Mouse (Mus musculus) thymus, postnatal 25 days (tissue): ENCODE measurements around the gene Lipt1.

Source experiments
- DNase-seq: peaks from one replicate; pipeline ENCODE4 v3.0.0; 2022

Lipt1 gene

GRCm38 (mm10) chr1:37900288-37900687 is 28.8 kb downstream of the Lipt1 start:
- no peak for DNase-seq

- no peak for DNase-seq
Measured at GRCm38 (mm10) chr1:37903178-37903577, 31.6 kb downstream of the Lipt1 start.

GRCm38 (mm10) chr1:37912751-37913150 is 41.2 kb downstream of the Lipt1 start:
- no peak for DNase-seq

GRCm38 (mm10) chr1:37916393-37916792 is 44.9 kb downstream of the Lipt1 start, which contains the start of gene Lyg2:
Lyg2 (minus strand) TSS chr1:37916493.
- DNase-seq: no peak

GRCm38 (mm10) chr1:37917666-37918065 is 46.1 kb downstream of the Lipt1 start:
- DNase-seq: no peak

- no peak for DNase-seq
Measured at GRCm38 (mm10) chr1:37918096-37918495, 46.6 kb downstream of the Lipt1 start.

GRCm38 (mm10) chr1:37922536-37922935 is 51.0 kb downstream of the Lipt1 start:
- DNase-seq: no peak
